Mouse (Mus musculus) heart, embryonic 14.5 days (tissue): Measurements from ENCODE around the gene Grtp1. TPM values are rescaled to one million over a fixed set of nuclear protein-coding genes. Genes with fewer than 3 reads are reported as not detected.

Experiments
- ATAC-seq: fragments of 200-750 bp; cut with Nextera tagmentation; 2 replicates; pipeline ENCODE4 v1.8.0; 2017; ENCODE audit warnings: low read depth, moderate TSS enrichment; ENCODE audit not compliant: insufficient number of reproducible peaks, insufficient read depth, low FRiP score
- H3K27ac ChIP-seq, 2 experiments: fragments of 200-500 bp in 1 of 2; fragments of 300-500 bp in 1 of 2; sonication (generic) in 1 of 2; replicated peaks in 1 of 2; 2 replicates each; pipeline ENCODE4 v1.5.1; 2012 to 2014; ENCODE audit warnings: low read depth in 2 of 2, low read length in 2 of 2, control low read depth in 1 of 2, mild to moderate bottlenecking in 1 of 2, mixed read lengths in 1 of 2; ENCODE audit not compliant: control insufficient read depth in 1 of 2, insufficient read depth in 1 of 2
- H3K27me3 ChIP-seq: fragments of 300-500 bp; sonication (generic); 2 replicates; pipeline ENCODE4 v1.6.1; 2014; ENCODE audit warnings: mild to moderate bottlenecking, low read length, control low read depth; ENCODE audit not compliant: control insufficient read depth, insufficient read depth
- H3K36me3 ChIP-seq: fragments of 300-500 bp; sonication (generic); 2 replicates; pipeline ENCODE4 v1.6.1; 2014; ENCODE audit warnings: mild to moderate bottlenecking, control low read depth, low read length, mixed read lengths; ENCODE audit not compliant: control insufficient read depth, insufficient read depth
- H3K4me1 ChIP-seq, 2 experiments: fragments of 200-500 bp in 1 of 2; fragments of 300-500 bp in 1 of 2; sonication (generic) in 1 of 2; 2 replicates each; pipeline ENCODE4 v1.6.1; 2012 to 2014; ENCODE audit warnings: low read length in 2 of 2, control low read depth in 1 of 2, mixed read lengths in 1 of 2; ENCODE audit not compliant: control insufficient read depth in 2 of 2, insufficient read depth in 2 of 2
- H3K4me2 ChIP-seq: fragments of 300-500 bp; sonication (generic); 2 replicates; pipeline ENCODE4 v1.6.1; 2014; ENCODE audit warnings: mild to moderate bottlenecking, low read length
- H3K4me3 ChIP-seq, 2 experiments: fragments of 200-500 bp in 1 of 2; fragments of 300-500 bp in 1 of 2; sonication (generic) in 1 of 2; 2 replicates each; pipeline ENCODE4 v1.5.1; 2012 to 2014; ENCODE audit warnings: low read length in 2 of 2, mild to moderate bottlenecking in 2 of 2, control low read depth in 1 of 2, low read depth in 1 of 2, moderate library complexity in 1 of 2; ENCODE audit not compliant: control insufficient read depth in 1 of 2, insufficient read depth in 1 of 2
- H3K9ac ChIP-seq: fragments of 300-500 bp; sonication (generic); 2 replicates; pipeline ENCODE4 v1.6.1; 2014; ENCODE audit warnings: mild to moderate bottlenecking, low read length
- H3K9me3 ChIP-seq: fragments of 300-500 bp; sonication (generic); 2 replicates; pipeline ENCODE4 v1.6.1; 2016; ENCODE audit warnings: low read length, control low read depth; ENCODE audit not compliant: control insufficient read depth
- WGBS: fragments of 180-500 bp; shearing (Covaris S2); extraction: QIAGEN DNeasy Blood & Tissue Kit; methylation state at CpG from one replicate; pipeline ENCODE4 v1.1.7; 2014; 5-methylcytosine and 5-hydroxymethylcytosine counted together
- polyA plus RNA-seq: library from polyadenylated mRNA; unstranded; fragments of >200 nt; fragmentation: Nextera tagmentation; extraction: Ambion mirVana; gene quantifications from 2 replicates; pipeline ENCODE4 v1.2.1, GENCODE M21; 2014

Grtp1 gene
- polyA plus RNA-seq, 1 experiment from 2014 or later = 21.3 TPM

GRCm38 (mm10) chr8:13158718-13159376, 41.6 kb downstream of the Grtp1 start, which contains the start of gene Lamp1:
TSS of gene Lamp1 (plus strand) at chr8:13159161.
- Histone ChIP-seq H3K9ac (peak within 1 kb of the TSS; percentile 99), H3K4me1 (peaks cover 8 to 26% of the 10 kb centered on the region in 2 experiments), H3K27me3 (no peaks in the 10 kb centered on the region), H3K9me3 (no peaks in the 10 kb centered on the region), H3K27ac (peak within 1 kb of the TSS; percentile 56 to 87), H3K4me3 (peak within 1 kb of the TSS; percentile 93 to 100), H3K4me2 (peak within 1 kb of the TSS; percentile 92), H3K36me3 (peaks cover 5% of the 10 kb centered on the region; the same call in 1 of the 2 replicates)
- under 1% methylated on average over 40 of the region's 50 CpGs for WGBS
- ATAC-seq = peak; percentile 95

GRCm38 (mm10) chr8:13156327-13157097, 43.9 kb downstream of the Grtp1 start:
- 65% methylated on average over 12 of the region's 12 CpGs for WGBS
- H3K9me3 ChIP-seq = no peaks in the 10 kb centered on the region
- no peak overlapping the region for H3K9ac ChIP-seq
- no peak overlapping the region for H3K4me3 ChIP-seq
- H3K27ac ChIP-seq = no peak overlapping the region
- H3K4me2 ChIP-seq = no peak overlapping the region
- no peaks in the 10 kb centered on the region for H3K27me3 ChIP-seq
- ATAC-seq = no peak
- H3K4me1 ChIP-seq = peaks cover 6 to 13% of the 10 kb centered on the region in 2 experiments
- H3K36me3 ChIP-seq = peaks cover 9% of the 10 kb centered on the region; the same call in 1 of the 2 replicates

- Histone ChIP-seq H3K36me3 (peaks cover 16% of the 10 kb centered on the region; the same call in 1 of the 2 replicates), H3K27me3 (no peaks in the 10 kb centered on the region), H3K4me2 (no peak overlapping the region), H3K9me3 (no peaks in the 10 kb centered on the region), H3K4me1 (peaks cover 5 to 9% of the 10 kb centered on the region in 2 experiments), H3K27ac (no peak overlapping the region), H3K9ac (no peak overlapping the region), H3K4me3 (no peak overlapping the region)
- no peak for ATAC-seq
- 73% methylated on average over 9 of the region's 9 CpGs for WGBS
Measured at GRCm38 (mm10) chr8:13155358-13155757, 45.1 kb downstream of the Grtp1 start.

GRCm38 (mm10) chr8:13154099-13154498, 46.3 kb downstream of the Grtp1 start:
- Histone ChIP-seq H3K4me3 (no peak overlapping the region), H3K9ac (no peak overlapping the region), H3K4me1 (peaks cover 3 to 4% of the 10 kb centered on the region in 2 experiments; a peak in 3 of 4 replicates), H3K36me3 (peaks cover 27% of the 10 kb centered on the region), H3K27me3 (no peaks in the 10 kb centered on the region), H3K27ac (no peak overlapping the region), H3K9me3 (no peaks in the 10 kb centered on the region), H3K4me2 (no peak overlapping the region)
- WGBS = 76% methylated on average over 9 of the region's 9 CpGs
- no peak for ATAC-seq

GRCm38 (mm10) chr8:13150929-13151328, 49.5 kb downstream of the Grtp1 start:
- H3K4me2 ChIP-seq = no peak overlapping the region
- H3K9ac ChIP-seq = no peak overlapping the region
- no peaks in the 10 kb centered on the region for H3K4me1 ChIP-seq
- no peaks in the 10 kb centered on the region for H3K27me3 ChIP-seq
- no peak overlapping the region for H3K4me3 ChIP-seq
- peaks cover 56% of the 10 kb centered on the region for H3K36me3 ChIP-seq
- ATAC-seq = no peak
- H3K9me3 ChIP-seq = no peaks in the 10 kb centered on the region
- WGBS = 80% methylated on average over 2 of the region's 2 CpGs
- H3K27ac ChIP-seq = no peak overlapping the region

GRCm38 (mm10) chr8:13149866-13150265, 50.6 kb downstream of the Grtp1 start:
- Histone ChIP-seq H3K4me3 (no peak overlapping the region), H3K4me2 (no peak overlapping the region), H3K9me3 (no peaks in the 10 kb centered on the region), H3K27me3 (no peaks in the 10 kb centered on the region), H3K4me1 (no peaks in the 10 kb centered on the region), H3K9ac (no peak overlapping the region), H3K27ac (no peak overlapping the region), H3K36me3 (peaks cover 66% of the 10 kb centered on the region)
- 55% methylated on average over 5 of the region's 5 CpGs for WGBS
- ATAC-seq = no peak

- no peaks in the 10 kb centered on the region for H3K9me3 ChIP-seq
- H3K36me3 ChIP-seq = peaks cover 71% of the 10 kb centered on the region
- no peaks in the 10 kb centered on the region for H3K4me1 ChIP-seq
- no peak overlapping the region for H3K9ac ChIP-seq
- no peak for ATAC-seq
- H3K4me3 ChIP-seq = no peak overlapping the region
- H3K4me2 ChIP-seq = no peak overlapping the region
- H3K27ac ChIP-seq = no peak overlapping the region
- no peaks in the 10 kb centered on the region for H3K27me3 ChIP-seq
- WGBS = 98% methylated on average over 2 of the region's 2 CpGs
Measured at GRCm38 (mm10) chr8:13149287-13149686, 51.1 kb downstream of the Grtp1 start.
